8 mouse cellular contexts compared by ENCODE assay signal in genomic region chr17:35673416-35674035, GRCm38 (mm10). TPM values are rescaled to one million over a fixed set of nuclear protein-coding genes. Genes with fewer than 3 reads are reported as not detected.
DNase-seq lines count a peak whose midpoint lies in the region; ATAC-seq and TF ChIP-seq lines count a peak whose summit lies in the region.

Gene Gtf2h4 (minus strand): TSS chr17:35673739.

- peak within 1 kb of the TSS; percentile 91 for H3K9ac ChIP-seq in embryonic facial prominence, embryonic 13.5 days
- H3K9ac ChIP-seq in limb, embryonic 12.5 days (replicated peaks): peak within 1 kb of the TSS; percentile 81
- H3K9ac ChIP-seq in midbrain, embryonic 15.5 days: peak within 1 kb of the TSS; percentile 95

- DNase-seq in 3T3-L1 (ENCODE audit: low read depth, low spot score): peak; percentile 100
- DNase-seq in adrenal gland, postnatal 36 days: peak; percentile 83 to 90
- peak; percentile 95 to 96 for DNase-seq in heart, adult 18-20 months
- peak; percentile 98 for DNase-seq in kidney, adult 2 months
- peak; percentile 84 to 93 for DNase-seq in spleen, adult 2 months (ENCODE audit: low read depth in 1 of 2, low spot score in 2 of 2)

- H3K36me3 ChIP-seq in embryonic facial prominence, embryonic 13.5 days: peaks cover 30% of the 10 kb centered on the region
- H3K36me3 ChIP-seq in kidney, adult 2 months (ENCODE audit: control insufficient read depth, insufficient read depth, low read length): no peaks in the 10 kb centered on the region
- peaks cover 24% of the 10 kb centered on the region; the same call in 1 of the 2 replicates for H3K36me3 ChIP-seq in limb, embryonic 12.5 days
- no peaks in the 10 kb centered on the region for H3K36me3 ChIP-seq in midbrain, embryonic 15.5 days (replicated peaks)
- H3K36me3 ChIP-seq in spleen, adult 2 months (ENCODE audit: control insufficient read depth, insufficient read depth, low read length): no peaks in the 10 kb centered on the region

- H3K4me3 ChIP-seq in embryonic facial prominence, embryonic 13.5 days: peak within 1 kb of the TSS; percentile 80
- peak within 1 kb of the TSS; percentile 84 for H3K4me3 ChIP-seq in kidney, adult 2 months (ENCODE audit: insufficient read depth, low read depth, low read length)
- peak within 1 kb of the TSS; percentile 72 for H3K4me3 ChIP-seq in limb, embryonic 12.5 days (replicated peaks)
- H3K4me3 ChIP-seq in midbrain, embryonic 15.5 days: peak within 1 kb of the TSS; percentile 82
- peak within 1 kb of the TSS; percentile 77 for H3K4me3 ChIP-seq in spleen, adult 2 months (ENCODE audit: extremely low read depth, insufficient read depth, insufficient read length)

- TF ChIP-seq POLR2A in kidney, adult 2 months (IDR thresholded peaks at IDR 0.05; ENCODE audit: low read depth, low read length): no peak
- TF ChIP-seq POLR2A in spleen, adult 2 months (IDR thresholded peaks at IDR 0.05; ENCODE audit: low read depth, low read length): no peak

- no peak for TF ChIP-seq CTCF in kidney, adult 2 months (conservative IDR thresholded peaks at IDR 0.05; ENCODE audit: insufficient read depth, insufficient read length, low read depth, low read length)
- TF ChIP-seq CTCF in spleen, adult 2 months (IDR thresholded peaks at IDR 0.05; ENCODE audit: extremely low read depth, insufficient read depth, insufficient read length, insufficient replicate concordance): no peak

- 2% methylated on average over 23 of the region's 23 CpGs for WGBS in embryonic facial prominence, embryonic 13.5 days
- 1% methylated on average over 23 of the region's 23 CpGs for WGBS in kidney, adult 2 months
- 3% methylated on average over 23 of the region's 23 CpGs for WGBS in limb, embryonic 12.5 days
- WGBS in midbrain, embryonic 15.5 days: 2% methylated on average over 23 of the region's 23 CpGs
- 2% methylated on average over 23 of the region's 23 CpGs for WGBS in spleen, adult 2 months

- no peaks in the 10 kb centered on the region for H3K9me3 ChIP-seq in embryonic facial prominence, embryonic 13.5 days
- no peaks in the 10 kb centered on the region for H3K9me3 ChIP-seq in limb, embryonic 12.5 days
- H3K9me3 ChIP-seq in midbrain, embryonic 15.5 days: no peaks in the 10 kb centered on the region

- H3K4me2 ChIP-seq in embryonic facial prominence, embryonic 13.5 days: peak within 1 kb of the TSS; percentile 82
- H3K4me2 ChIP-seq in limb, embryonic 12.5 days: peak within 1 kb of the TSS; percentile 91
- peak within 1 kb of the TSS; percentile 91 for H3K4me2 ChIP-seq in midbrain, embryonic 15.5 days

- ATAC-seq in embryonic facial prominence, embryonic 13.5 days (ENCODE audit: insufficient number of reproducible peaks, insufficient read depth, low FRiP score, low TSS enrichment, low read depth): peak; percentile 91
- peak; percentile 93 for ATAC-seq in limb, embryonic 12.5 days (ENCODE audit: insufficient number of reproducible peaks, insufficient read depth, low FRiP score, low TSS enrichment, low read depth)
- peak; percentile 97 for ATAC-seq in midbrain, embryonic 15.5 days (replicated peaks)

- H3K27me3 ChIP-seq in embryonic facial prominence, embryonic 13.5 days: no peaks in the 10 kb centered on the region
- H3K27me3 ChIP-seq in kidney, adult 2 months (replicated peaks; ENCODE audit: control insufficient read depth, insufficient read depth, low read length): no peaks in the 10 kb centered on the region
- H3K27me3 ChIP-seq in limb, embryonic 12.5 days: no peaks in the 10 kb centered on the region
- H3K27me3 ChIP-seq in midbrain, embryonic 15.5 days (replicated peaks): no peaks in the 10 kb centered on the region
- no peaks in the 10 kb centered on the region for H3K27me3 ChIP-seq in spleen, adult 2 months (ENCODE audit: control insufficient read depth, insufficient read depth, low read length)

- no peak within 1 kb of the TSS for H3K27ac ChIP-seq in embryonic facial prominence, embryonic 13.5 days
- peak within 1 kb of the TSS; percentile 40; the same call in 1 of the 2 replicates for H3K27ac ChIP-seq in kidney, adult 2 months (ENCODE audit: insufficient read depth, low read depth, low read length)
- H3K27ac ChIP-seq in limb, embryonic 12.5 days: peak within 1 kb of the TSS; percentile 35; the same call in 1 of the 2 replicates
- peak within 1 kb of the TSS; percentile 72 for H3K27ac ChIP-seq in midbrain, embryonic 15.5 days
- H3K27ac ChIP-seq in spleen, adult 2 months (ENCODE audit: insufficient read depth, low read length): 0 out of 2 replicates have a peak within 1 kb of the TSS, but pooled peaks have one; percentile 26

- H3K4me1 ChIP-seq in embryonic facial prominence, embryonic 13.5 days: peaks cover 9% of the 10 kb centered on the region
- no peaks in the 10 kb centered on the region; the same call in 1 of the 2 replicates for H3K4me1 ChIP-seq in kidney, adult 2 months (ENCODE audit: control insufficient read depth, insufficient read depth, low read length)
- H3K4me1 ChIP-seq in limb, embryonic 12.5 days (replicated peaks): peaks cover 8% of the 10 kb centered on the region
- peaks cover 10% of the 10 kb centered on the region for H3K4me1 ChIP-seq in midbrain, embryonic 15.5 days
- H3K4me1 ChIP-seq in spleen, adult 2 months (ENCODE audit: control insufficient read depth, insufficient read depth, insufficient read length): peaks cover 5% of the 10 kb centered on the region; the same call in 1 of the 2 replicates

RNA-seq across cellular contexts. Expression of gene Gtf2h4, which starts in this region (rescaled TPM):
- 10 to 100 TPM; 20.2 to 23.3 TPM for total RNA-seq in adrenal gland, postnatal 36 days (2021)
- 39.2 and 48.6 TPM in 2 replicates for polyA plus RNA-seq in embryonic facial prominence, embryonic 13.5 days (2015; fragmentation: Nextera tagmentation; extraction: Ambion mirVana)
- 10 to 100 TPM; 21.3 to 23.5 TPM for total RNA-seq in heart, adult 18-20 months (2021)
- 28.7 and 29.1 TPM in 2 replicates for polyA plus RNA-seq in kidney, adult 2 months (2012; rRNA removed)
- 53.6 and 58.2 TPM in 2 replicates for polyA plus RNA-seq in limb, embryonic 12.5 days (2016; fragmentation: Nextera tagmentation; extraction: Ambion mirVana)
- 27.6 and 29.5 TPM in 2 replicates for polyA plus RNA-seq in midbrain, embryonic 15.5 days (2015; fragmentation: Nextera tagmentation; extraction: Ambion mirVana)
- polyA plus RNA-seq in spleen, adult 2 months (2012; rRNA removed): 21.7 and 23.5 TPM in 2 replicates
